Mouse (Mus musculus) urinary bladder, adult 18-20 months (tissue): ENCODE data around the gene Unc5b.

Experiments used
- DNase-seq, 2 experiments: peaks; one replicate each; pipeline ENCODE4 v3.0.0; 2022; ENCODE audit warnings: low spot score in 2 of 2, mixed read lengths in 2 of 2

Unc5b gene

DNA sequence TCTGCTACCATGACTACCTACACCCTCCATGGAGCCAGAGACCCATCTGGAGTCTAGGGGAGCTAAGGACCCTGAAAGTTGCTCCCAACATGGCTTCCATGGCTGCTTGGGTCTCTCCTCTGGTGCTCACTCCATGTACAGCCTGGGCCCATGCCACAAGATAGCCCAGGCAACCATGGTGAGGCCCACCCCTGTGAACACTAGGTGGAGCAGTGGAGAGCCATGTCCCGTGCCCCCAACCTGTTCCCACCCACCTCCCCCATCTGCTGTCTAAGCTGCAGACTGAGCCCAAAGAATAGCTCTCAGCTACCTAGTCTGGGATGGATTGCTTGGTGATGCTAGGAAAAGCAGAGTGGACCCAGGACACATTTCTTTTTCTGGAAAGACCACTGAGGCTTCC lies 108.0 kb downstream of the Unc5b start:
- DNase-seq, result no peak

DNA sequence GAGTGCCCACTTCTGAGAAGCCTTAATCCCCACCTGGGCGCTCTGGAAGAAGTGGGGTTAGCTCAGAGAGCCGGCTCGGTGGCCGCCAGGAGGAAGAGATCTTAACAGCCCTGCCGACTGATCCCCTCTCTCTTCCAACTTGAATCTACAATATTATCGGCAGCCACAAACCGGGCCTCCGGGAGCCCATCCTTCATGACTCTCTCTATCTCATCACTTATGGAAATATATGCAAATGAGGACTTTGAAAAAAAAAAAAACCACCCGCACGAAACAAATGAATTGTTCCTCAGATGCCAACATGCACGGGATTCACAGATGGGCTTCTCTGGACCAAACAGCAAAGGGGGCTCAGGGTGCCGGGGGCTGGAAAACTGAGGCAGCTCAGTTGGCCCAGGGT lies 109.7 kb downstream of the Unc5b start:
- DNase-seq, result no peak

DNA sequence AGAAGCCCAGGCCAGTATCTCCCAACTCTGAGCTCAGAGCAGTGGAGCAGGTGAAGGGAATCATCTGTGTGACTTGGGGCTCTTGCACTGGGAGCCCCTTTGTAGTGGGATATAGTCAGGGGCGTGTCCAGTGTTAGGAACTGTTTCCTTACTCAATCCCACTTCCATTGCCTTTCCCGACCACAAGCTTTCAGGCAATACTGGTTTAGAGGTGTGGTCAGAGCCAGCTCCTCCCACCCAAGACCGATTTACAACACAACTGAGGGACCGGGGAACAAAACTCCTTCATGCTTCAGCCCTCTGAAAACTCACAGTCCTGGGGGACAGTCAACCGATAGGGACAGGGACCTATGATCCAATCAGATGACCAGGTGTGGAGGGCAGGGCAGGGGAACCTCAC lies 110.9 kb downstream of the Unc5b start:
- no peak for DNase-seq

DNA sequence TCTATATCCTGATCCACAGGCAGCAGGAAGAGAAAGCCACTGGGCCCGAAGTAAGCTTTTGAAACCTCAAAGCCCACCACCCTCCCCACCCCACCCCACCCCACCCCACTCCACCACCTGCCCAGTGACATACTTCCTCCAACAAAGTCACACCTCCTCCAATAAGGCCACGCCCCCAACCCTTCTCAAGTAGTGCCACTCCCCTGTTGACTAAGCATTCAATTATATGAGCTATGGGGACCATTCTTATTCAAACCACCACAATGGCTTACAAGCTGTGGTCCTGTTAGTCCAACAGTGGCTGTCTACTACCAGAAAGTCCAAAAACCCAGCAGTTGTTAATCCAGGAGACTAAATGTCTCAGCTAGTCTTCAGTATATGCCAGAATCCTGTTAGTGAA lies 112.9 kb downstream of the Unc5b start:
- no peak for DNase-seq

DNA sequence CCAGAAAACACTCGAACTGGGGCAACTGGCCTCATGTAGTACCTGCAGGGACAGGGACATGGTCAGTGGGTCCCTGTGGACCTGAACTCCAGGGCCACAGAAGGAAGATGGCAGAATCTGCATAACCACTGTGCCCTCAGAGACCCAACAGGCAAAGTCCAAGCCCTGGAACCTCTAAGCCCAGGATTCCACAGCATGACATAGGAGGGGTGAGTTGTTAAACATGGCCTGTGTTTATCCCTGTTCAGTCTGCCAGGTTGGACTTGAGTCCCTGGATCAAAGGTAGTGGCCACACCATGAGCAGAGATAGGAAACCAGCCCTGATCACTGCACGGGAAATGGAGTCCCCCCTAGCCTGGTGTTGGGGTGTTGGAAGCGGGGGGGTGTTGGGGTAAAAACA lies 114.9 kb downstream of the Unc5b start:
- DNase-seq, result no peak
